Mouse (Mus musculus) adrenal gland, postnatal 4 days (tissue): ENCODE results near the gene Nr1d1. TPM values are rescaled to one million over a fixed set of nuclear protein-coding genes. Genes with fewer than 3 reads are reported as not detected.

ENCODE experiments used
- DNase-seq, 2 experiments: peaks; one replicate each; pipeline ENCODE4 v3.0.0; 2021 to 2022; ENCODE audit warnings: low spot score in 2 of 2, mixed read lengths in 2 of 2
- long read RNA-seq, 2 experiments: library from polyadenylated mRNA; stranded (forward); transcript quantifications; one replicate each; pipeline ENCODE4 v2.0.0; 2021
- total RNA-seq, 2 experiments: library from RNA; stranded (reverse); gene quantifications; 2 replicates each; pipeline ENCODE4 v1.2.3; 2021

Gene Nr1d1
- total RNA-seq, result 100 to 1,000 TPM; 104 to 115 TPM
- long read RNA-seq, experiment 1, transcript Nr1d1-201 (8 exons, 2,721 nt), result major isoform, 19 of 39 reads
- long read RNA-seq, experiment 1, partial matches to known transcripts, result 16 of 39 reads
- long read RNA-seq, experiment 1, other reads (novel, unspliced or antisense), result 3 of 39 reads
- long read RNA-seq, experiment 2, transcript Nr1d1-201 (8 exons, 2,721 nt), result major isoform, 24 of 67 reads
- long read RNA-seq, experiment 2, partial matches to known transcripts, result 36 of 67 reads
- long read RNA-seq, experiment 2, other reads (novel, unspliced or antisense), result 6 of 67 reads

GRCm38 (mm10) chr11:98774582-98775347 lies at the start of gene Nr1d1:
Gene Nr1d1, minus strand, starts transcription at chr11:98775333.
- no peak for DNase-seq

- no peak for DNase-seq
Measured at GRCm38 (mm10) chr11:98820968-98821367, 45.8 kb upstream of the Nr1d1 start.

GRCm38 (mm10) chr11:98816706-98817239 lies 41.6 kb upstream of the Nr1d1 start:
- DNase-seq, result no peak

GRCm38 (mm10) chr11:98810686-98811085 lies 35.6 kb upstream of the Nr1d1 start:
- DNase-seq, result no peak

- peak; percentile 95 to 98 for DNase-seq
Measured at GRCm38 (mm10) chr11:98809457-98810290, 34.5 kb upstream of the Nr1d1 start.

GRCm38 (mm10) chr11:98808417-98808816 lies 33.3 kb upstream of the Nr1d1 start:
- no peak for DNase-seq

- DNase-seq, result no peak
Measured at GRCm38 (mm10) chr11:98804605-98805004, 29.5 kb upstream of the Nr1d1 start, which contains the start of gene Casc3. Gene Casc3, plus strand, starts transcription at chr11:98804905.

- no peak for DNase-seq
Measured at GRCm38 (mm10) chr11:98797909-98798308, 22.8 kb upstream of the Nr1d1 start.

- no peak for DNase-seq
Measured at GRCm38 (mm10) chr11:98797306-98797705, 22.2 kb upstream of the Nr1d1 start.

- DNase-seq, result peak in 1 of 2 experiments; percentile 59
Measured at GRCm38 (mm10) chr11:98796515-98797216, 21.5 kb upstream of the Nr1d1 start.

GRCm38 (mm10) chr11:98795714-98796514 lies 20.8 kb upstream of the Nr1d1 start:
- DNase-seq, result peak in 1 of 2 experiments; percentile 22

GRCm38 (mm10) chr11:98795015-98795713 lies 20.0 kb upstream of the Nr1d1 start, which contains the start of gene Msl1:
Gene Msl1, plus strand, starts transcription at chr11:98795516.
- peak; percentile 78 to 84 for DNase-seq

- peak in 1 of 2 experiments; percentile 62 for DNase-seq
Measured at GRCm38 (mm10) chr11:98794469-98795014, 19.4 kb upstream of the Nr1d1 start.

GRCm38 (mm10) chr11:98792081-98792480 lies 16.9 kb upstream of the Nr1d1 start:
- no peak for DNase-seq

- no peak for DNase-seq
Measured at GRCm38 (mm10) chr11:98791448-98791847, 16.3 kb upstream of the Nr1d1 start.

- no peak for DNase-seq
Measured at GRCm38 (mm10) chr11:98790631-98791205, 15.6 kb upstream of the Nr1d1 start.

- no peak for DNase-seq
Measured at GRCm38 (mm10) chr11:98789824-98790223, 14.7 kb upstream of the Nr1d1 start.

- no peak for DNase-seq
Measured at GRCm38 (mm10) chr11:98789219-98789807, 14.2 kb upstream of the Nr1d1 start.
